Mouse (Mus musculus): ENCODE measurements at regions not wholly inside any gene's neighbourhood (a gene's known extent, or its start where the extent isn't known, plus 50 kb on each side); places are given as distances from the start of the nearest gene placed in this dataset.

GRCm38 (mm10) chr1:48535044-48535443, 1642.4 kb upstream of the Slc39a10 start:
- peak; percentile 11 for DNase-seq

GRCm38 (mm10) chr1:48533326-48533725, 1640.7 kb upstream of the Slc39a10 start:
- DNase-seq = no peak

- no peak for DNase-seq
Observed at GRCm38 (mm10) chr1:48488756-48489155, 1596.1 kb upstream of the Slc39a10 start.

DNA sequence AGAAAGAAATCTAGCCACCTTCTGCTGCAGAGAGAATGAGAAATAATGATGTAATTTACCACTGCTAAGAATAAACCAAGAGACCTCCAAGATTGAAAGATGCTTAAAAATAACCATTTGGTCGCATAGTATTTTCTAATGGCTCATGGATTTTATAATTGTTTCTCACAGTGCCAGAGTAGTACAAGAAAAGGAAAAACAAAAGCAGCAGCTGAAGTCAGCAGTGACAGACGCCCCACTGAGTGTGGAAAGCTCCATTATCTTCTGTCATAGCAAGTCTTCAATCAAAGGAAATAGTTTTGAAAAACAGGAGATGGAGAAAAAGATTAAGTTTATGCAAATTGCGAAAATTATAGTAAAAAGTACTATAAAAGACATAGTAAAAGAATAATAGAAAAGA, 1567.3 kb upstream of the Slc39a10 start:
- DNase-seq = no peak

Data from right cerebral cortex, adult 18-20 months (tissue).